Mouse (Mus musculus) liver, postnatal 0 days (tissue): Measurements from ENCODE around the gene Ptprq.

ENCODE experiments used
- CTCF ChIP-seq: sonication (generic); IDR thresholded peaks from 2 replicates; pipeline ENCODE4 v1.5.1; 2016; ENCODE audit warnings: antibody characterized with exemption, low read depth
- EP300 ChIP-seq: IDR thresholded peaks from 2 replicates; pipeline ENCODE4 v1.6.1; 2016; ENCODE audit warnings: antibody characterized with exemption, low read depth, mild to moderate bottlenecking

GRCm38 (mm10) chr10:107659141-107659540 lies 60.7 kb downstream of the Ptprq start:
- no peak for TF ChIP-seq EP300
- no peak for TF ChIP-seq CTCF
